Mouse (Mus musculus) c-Kit-positive CD71-positive TER-119-positive erythroid progenitor cells, embryonic 14.5 days (primary cell): ENCODE measurements around the gene Olfr889.
"Not testable (repeated sequence)": the region's sequence is repeated elsewhere in the genome, so short reads cannot be mapped to it uniquely, and the experiment has no call there.

Source experiments
- DNase-seq: peaks from one replicate; pipeline ENCODE4 v3.0.0-alpha.2; 2013; ENCODE audit warnings: low spot score

Olfr889 gene

DNA sequence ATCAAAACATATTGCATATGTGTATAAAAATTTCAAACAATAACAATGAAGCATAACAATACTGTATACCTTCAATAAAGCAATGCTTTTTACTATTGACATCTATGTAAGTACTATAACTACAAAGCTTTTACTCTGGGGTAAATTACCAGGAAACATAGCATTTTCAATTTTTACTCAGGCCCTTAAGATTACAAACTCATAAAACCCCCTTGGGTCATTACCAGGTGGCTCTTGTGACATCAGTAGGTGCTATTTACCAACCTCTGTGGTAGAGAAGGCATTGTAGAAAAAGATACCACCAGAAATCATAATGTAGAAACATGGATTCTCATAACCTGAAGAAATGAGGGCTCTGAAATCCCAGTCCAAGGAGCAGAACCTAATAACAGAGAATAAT is at the start of gene Olfr889:
Olfr889 (plus strand) TSS at position 301 of the 400 bp plus-strand sequence.
- DNase-seq, result no peak

- DNase-seq, result no peak
These were observed 31.2 kb upstream of the Olfr889 start, which contains the start of gene Olfr887 for GRCm38 (mm10) chr9:38083772-38084171. Gene Olfr887, plus strand, starts transcription at chr9:38084072.

- no peak for DNase-seq
These were observed 7.2 kb upstream of the Olfr889 start, which contains the start of gene Olfr888 for GRCm38 (mm10) chr9:38107828-38108227. Gene Olfr888, plus strand, starts transcription at chr9:38108128.

GRCm38 (mm10) chr9:38142217-38142616 is 27.2 kb downstream of the Olfr889 start, which contains the start of gene Olfr890:
Gene Olfr890, plus strand, starts transcription at chr9:38142517.
- DNase-seq, result no peak

DNA sequence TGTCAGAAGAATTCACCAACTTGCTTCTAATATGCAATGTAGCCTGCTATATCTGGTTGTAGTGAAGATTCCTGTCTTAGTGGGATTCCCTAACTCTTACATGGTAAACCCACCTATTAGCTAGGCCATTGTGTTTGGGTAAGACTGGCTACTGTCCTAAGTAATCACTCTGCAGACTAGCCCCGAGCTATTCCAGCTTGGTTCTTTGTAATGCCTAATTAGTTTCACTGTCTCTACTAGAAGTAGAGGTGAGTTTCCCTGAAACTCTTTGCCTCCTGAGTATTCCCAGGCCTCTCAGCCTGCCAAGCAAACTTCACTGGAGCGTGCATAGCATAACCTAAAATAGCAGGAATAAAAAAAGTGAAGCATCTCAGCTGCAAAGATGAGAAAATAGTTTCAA is 53.3 kb downstream of the Olfr889 start:
- not testable (repeated sequence) for DNase-seq
